28 mouse cellular contexts compared by ENCODE assay signal in genomic region chr10:78174474-78174873, GRCm38 (mm10).
"Had no signal": no experiment of that assay in that cellular context is flagged by ENCODE, and none has a peak within 500 bp of the region (broad histone marks: within the 10 kb centered on the region; RNA-seq: fewer than 3 reads in every experiment).

No protein-coding gene starts in this region.

- H3K27me3 ChIP-seq: embryonic facial prominence, embryonic 12.5 days; embryonic facial prominence, embryonic 13.5 days; embryonic facial prominence, embryonic 15.5 days; forebrain, embryonic 12.5 days; forebrain, embryonic 13.5 days; forebrain, embryonic 15.5 days had no signal

- DNase-seq: cerebellum, adult 2 months; cerebellum, adult 8-10 months; cerebellum, adult 9-10 months; cerebellum, adult 9-11 months; cerebellum, postnatal 10 days; cerebellum, postnatal 14 days; cerebellum, postnatal 25 days; cerebellum, postnatal 36 days; embryo, embryonic 11 days; forebrain, postnatal 0 days; gastrocnemius, adult 2 months; gastrocnemius, postnatal 10 days; gastrocnemius, postnatal 14 days; gastrocnemius, postnatal 25 days; gastrocnemius, postnatal 36 days; heart, adult 18-20 months; heart, adult 2 months had no signal

- H3K9ac ChIP-seq: embryonic facial prominence, embryonic 13.5 days; embryonic facial prominence, embryonic 15.5 days; forebrain, embryonic 12.5 days; forebrain, embryonic 13.5 days; forebrain, embryonic 15.5 days; forebrain, postnatal 0 days had no signal

- ATAC-seq: forebrain, embryonic 13.5 days; forebrain, embryonic 14.5 days; forebrain, embryonic 15.5 days; forebrain, embryonic 16.5 days; forebrain, postnatal 0 days had no signal

- H3K27ac ChIP-seq: embryonic facial prominence, embryonic 10.5 days; embryonic facial prominence, embryonic 12.5 days; embryonic facial prominence, embryonic 13.5 days; embryonic facial prominence, embryonic 15.5 days; forebrain, embryonic 10.5 days; forebrain, embryonic 12.5 days; forebrain, embryonic 13.5 days; forebrain, embryonic 15.5 days; gastrocnemius, adult 2 months; heart, adult 2 months had no signal

- H3K4me3 ChIP-seq: embryonic facial prominence, embryonic 10.5 days; embryonic facial prominence, embryonic 12.5 days; embryonic facial prominence, embryonic 13.5 days; embryonic facial prominence, embryonic 15.5 days; erythroblast, embryonic 14.5 days; forebrain, embryonic 10.5 days; forebrain, embryonic 12.5 days; forebrain, embryonic 13.5 days; forebrain, embryonic 15.5 days; gastrocnemius, adult 2 months; heart, adult 2 months had no signal

- H3K4me2 ChIP-seq: embryonic facial prominence, embryonic 12.5 days; embryonic facial prominence, embryonic 13.5 days; embryonic facial prominence, embryonic 15.5 days; forebrain, embryonic 12.5 days; forebrain, embryonic 13.5 days; forebrain, embryonic 15.5 days had no signal

- H3K9me3 ChIP-seq: embryonic facial prominence, embryonic 10.5 days; embryonic facial prominence, embryonic 12.5 days; embryonic facial prominence, embryonic 13.5 days; embryonic facial prominence, embryonic 15.5 days; forebrain, embryonic 10.5 days; forebrain, embryonic 12.5 days; forebrain, embryonic 13.5 days; forebrain, embryonic 15.5 days had no signal
